Mouse (Mus musculus): ENCODE results near the gene Ctu2. TPM values are rescaled to one million over a fixed set of nuclear protein-coding genes. Genes with fewer than 3 reads are reported as not detected.

The Ctu2 gene
- polyA plus RNA-seq, 1 experiment, result 21.8 TPM

DNA sequence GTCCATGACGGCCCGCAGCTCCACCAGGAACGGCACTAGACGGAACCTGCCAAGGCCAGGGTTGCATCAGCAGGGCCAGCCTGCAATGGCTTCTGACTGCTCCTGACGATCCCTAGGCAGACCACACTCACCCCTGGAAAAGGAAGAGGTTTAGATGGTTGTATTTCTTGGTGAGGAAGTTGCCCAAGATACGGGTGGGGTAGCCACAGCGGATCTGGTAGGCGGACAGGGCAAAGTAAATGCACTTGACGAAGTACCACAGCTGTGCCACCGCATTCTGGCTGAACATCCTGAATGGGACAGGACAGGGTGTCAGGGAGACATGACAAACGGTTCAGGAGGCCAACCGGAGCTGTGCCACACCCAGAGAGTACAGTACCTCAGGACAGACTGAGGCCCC lies 8.9 kb downstream of the Ctu2 start:
- DNase-seq (ENCODE audit: low read depth), result no peak

DNA sequence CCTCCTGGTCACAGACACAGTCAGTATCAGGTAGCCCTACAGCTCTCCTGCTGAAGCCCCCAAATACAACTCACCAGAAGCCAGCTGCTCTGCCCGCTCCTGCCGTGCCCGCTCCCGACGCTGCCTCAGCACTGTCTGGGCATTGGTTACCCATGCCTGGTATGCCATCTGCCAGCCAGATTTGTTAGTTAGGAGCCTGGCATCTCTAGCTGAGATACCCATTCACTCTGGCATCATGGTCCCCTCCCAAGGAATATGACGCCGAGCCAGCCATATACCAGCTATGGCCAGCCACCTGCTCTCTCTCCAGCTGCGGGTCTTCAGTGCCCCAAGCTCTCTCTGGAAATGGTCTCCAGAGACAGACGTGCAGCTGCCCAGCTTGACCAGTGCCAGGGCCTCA lies 12.4 kb downstream of the Ctu2 start:
- no peak for DNase-seq (ENCODE audit: low read depth)

DNA sequence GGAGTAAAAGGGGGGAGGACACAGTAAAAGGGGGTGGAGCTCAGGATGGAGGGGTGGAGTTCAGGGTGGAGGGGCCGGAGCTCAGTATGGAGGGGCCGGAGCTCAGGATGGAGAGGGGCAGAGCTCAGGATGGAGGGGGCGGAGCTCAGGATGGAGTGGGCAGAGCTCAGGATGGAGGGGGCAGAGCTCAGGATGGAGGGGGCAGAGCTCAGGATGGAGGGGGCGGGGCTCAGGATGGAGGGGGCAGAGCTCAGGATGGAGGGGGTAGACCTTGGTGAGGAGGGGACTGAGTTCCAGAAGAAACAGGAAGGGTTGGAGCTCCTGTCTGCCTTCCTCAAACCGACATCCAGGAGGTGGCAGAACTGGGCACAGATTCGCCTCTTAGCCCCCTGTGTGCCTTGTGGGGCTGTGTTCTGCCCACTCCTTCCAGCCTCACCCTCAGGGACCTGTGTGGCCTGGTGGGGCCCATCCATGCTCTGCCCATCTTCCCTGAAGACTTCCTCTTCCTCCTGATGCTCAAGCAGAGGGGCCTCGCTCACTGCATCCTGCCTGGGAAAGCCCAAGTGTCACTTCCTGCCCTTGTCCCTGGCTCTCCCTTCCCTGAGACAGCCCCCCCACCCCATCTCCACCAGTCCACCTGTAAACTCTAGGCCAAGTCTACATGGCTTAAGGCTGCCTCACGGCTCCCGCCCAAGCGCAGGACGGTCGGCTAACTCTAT lies 21.2 kb downstream of the Ctu2 start:
- DNase-seq (ENCODE audit: low read depth), result no peak

DNA sequence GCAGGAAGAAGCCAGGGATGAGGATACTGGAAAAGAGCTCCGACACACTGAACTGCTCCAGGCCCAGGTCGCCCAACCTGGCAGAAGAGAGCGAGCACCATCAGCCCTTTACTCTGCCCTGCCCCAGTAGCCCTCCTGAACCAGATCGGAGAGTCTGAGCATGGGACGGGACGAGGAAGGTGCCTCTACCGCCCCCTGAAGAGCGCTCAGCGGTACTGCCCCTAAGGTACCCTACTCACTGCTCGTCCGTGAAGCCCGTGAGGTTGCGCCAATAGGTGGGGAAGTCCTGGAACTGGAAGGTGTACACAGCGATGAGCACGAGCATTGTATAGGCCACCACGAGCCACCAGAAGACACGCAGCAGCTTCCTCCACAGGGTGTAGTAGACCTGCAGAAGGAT lies 22.0 kb downstream of the Ctu2 start:
- no peak for DNase-seq (ENCODE audit: low read depth)

GRCm38 (mm10) chr8:122500856-122501255 lies 24.9 kb downstream of the Ctu2 start:
- DNase-seq (ENCODE audit: low read depth), result no peak

- no peak for DNase-seq (ENCODE audit: low read depth)
Measured at GRCm38 (mm10) chr8:122511552-122511951, 35.6 kb downstream of the Ctu2 start.

GRCm38 (mm10) chr8:122512392-122512791 lies 36.4 kb downstream of the Ctu2 start:
- DNase-seq (ENCODE audit: low read depth), result no peak

DNA sequence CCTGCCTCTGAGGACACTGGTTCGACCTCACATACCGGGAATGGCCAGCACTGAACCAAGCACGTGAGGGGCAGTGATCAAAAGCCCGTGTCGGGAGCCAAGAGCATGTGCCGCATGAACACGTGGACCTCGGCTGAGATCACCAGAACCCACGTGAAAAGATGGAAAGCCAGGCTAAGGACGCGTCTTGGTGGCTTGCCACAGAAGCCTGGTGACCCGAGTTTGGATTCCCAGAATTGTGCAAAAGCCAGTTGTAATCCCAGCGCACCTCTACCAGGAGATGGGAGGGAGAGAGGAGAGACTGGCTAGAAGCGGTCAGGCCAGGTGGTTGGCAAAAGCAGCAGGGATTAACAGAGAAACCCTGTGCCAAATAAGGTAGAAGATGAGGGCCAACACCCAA lies 39.8 kb downstream of the Ctu2 start:
- DNase-seq (ENCODE audit: low read depth), result no peak

GRCm38 (mm10) chr8:122517541-122518190 lies 41.7 kb downstream of the Ctu2 start:
- no peak for DNase-seq (ENCODE audit: low read depth)

DNA sequence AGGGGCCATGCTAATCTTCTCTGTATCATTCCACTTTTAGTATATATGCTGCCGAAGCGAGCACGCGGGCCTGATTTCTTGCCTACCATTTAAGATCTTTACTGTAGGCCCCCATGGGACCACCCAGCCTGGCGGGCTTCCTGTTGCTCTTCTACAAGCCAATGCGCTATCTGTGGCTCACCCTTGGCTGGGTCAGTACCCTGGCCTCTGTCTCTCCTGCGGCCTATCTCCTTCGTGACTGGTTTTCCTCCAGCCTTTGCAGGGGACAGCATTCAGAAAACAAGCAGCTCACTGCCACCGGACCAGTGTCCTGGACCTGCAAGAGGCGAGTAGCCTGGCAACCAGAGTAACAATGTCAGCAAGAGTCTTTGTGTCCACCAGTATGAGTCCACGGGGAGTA lies 44.7 kb downstream of the Ctu2 start:
- DNase-seq (ENCODE audit: low read depth), result no peak

DNA sequence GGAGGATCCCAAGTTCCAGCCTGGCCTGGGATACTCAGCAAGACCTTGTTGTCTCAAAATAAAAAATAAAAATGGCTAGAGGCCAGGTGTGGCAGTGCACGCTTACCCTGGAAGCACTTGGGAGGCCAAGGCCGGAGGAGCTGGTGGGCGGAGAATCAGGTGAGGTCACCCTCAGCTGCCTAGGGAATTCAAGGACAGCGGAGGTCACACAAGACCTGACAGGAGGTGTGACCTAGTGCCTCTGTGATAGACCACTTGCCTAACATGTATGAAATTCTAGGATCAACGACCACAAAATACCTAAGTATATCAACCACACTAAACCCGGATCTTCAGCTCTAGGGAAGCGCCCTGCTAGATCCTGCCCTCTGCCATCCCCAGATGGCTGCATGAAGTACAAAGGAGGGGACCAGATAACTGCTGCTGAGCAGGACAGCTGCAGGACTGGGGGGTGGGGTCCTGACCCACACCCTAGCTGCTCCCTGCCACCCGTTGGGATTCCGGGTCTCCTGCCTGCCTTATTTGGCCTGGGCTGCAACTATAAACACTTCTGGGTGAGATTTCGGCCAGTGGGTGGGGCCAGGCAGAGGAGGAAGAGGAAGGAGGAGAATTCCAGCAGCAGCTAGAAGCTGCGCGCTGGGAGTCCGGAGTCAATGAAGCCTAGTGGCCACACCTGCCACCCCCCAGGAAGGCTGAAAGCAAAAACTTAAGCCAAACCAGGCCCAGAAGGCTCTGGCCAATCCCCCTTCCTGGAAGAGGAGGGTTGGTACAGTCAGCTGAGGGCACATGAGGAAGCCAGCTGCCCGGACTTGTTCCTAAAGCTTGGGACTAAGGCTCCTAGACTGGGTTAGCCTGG lies 47.1 kb downstream of the Ctu2 start:
- no peak for DNase-seq (ENCODE audit: low read depth)

DNA sequence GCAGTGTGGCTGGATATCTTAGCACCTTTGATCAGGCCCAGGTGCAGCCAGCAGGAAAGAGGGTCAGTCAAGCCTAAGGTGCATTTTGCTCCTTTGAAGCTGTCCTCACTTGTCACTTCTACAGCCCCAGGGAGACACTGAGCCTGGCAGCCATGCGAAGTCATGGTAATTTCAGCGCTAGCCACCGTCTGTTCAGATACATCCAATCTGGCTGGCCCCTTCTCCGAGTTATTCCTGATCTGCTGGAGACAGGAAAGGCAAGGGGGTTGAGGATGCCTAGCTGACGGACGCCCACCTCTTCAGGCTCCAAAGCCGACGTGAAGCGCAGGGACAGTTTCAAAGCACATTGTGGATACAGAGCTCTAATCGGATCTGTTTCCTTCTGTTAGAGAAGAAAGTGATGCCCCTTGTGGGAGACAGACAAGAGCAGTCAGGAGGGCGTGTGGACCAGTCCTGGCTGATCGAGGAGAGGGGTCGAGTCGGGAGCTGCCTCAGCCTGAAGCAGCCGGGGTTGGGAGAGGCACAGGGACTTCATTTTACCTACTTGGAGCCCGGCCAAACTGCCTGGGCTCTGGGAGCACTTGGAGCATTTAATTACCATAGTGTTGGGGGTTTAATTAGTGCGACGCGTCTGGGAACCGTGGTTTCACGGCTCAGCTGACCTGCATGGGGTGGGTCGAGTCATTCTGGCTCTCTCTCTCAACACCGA lies 47.9 kb downstream of the Ctu2 start:
- DNase-seq (ENCODE audit: low read depth), result no peak

GRCm38 (mm10) chr8:122524506-122524905 lies 48.6 kb downstream of the Ctu2 start:
- DNase-seq (ENCODE audit: low read depth), result no peak

GRCm38 (mm10) chr8:122525004-122525403 lies 49.1 kb downstream of the Ctu2 start:
- no peak for DNase-seq (ENCODE audit: low read depth)

DNA sequence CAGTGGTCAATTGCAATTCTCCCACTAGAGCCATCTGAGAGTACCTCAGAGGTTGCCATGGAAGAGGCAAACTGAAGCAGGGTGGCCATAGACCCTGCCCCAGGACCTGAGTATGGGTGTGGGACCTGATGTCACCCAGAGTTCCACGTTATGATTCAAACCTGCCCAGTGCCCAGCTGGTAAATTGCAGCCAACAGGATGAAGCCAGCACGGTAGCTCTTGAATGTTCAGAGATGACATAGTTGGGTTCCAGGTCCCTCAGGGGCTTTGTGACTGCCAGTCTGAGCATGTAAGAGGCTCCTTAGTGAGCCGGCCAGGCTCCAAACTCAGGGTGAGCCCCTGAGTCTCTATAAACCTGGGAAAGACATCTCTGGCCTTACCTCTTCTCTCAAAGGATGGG lies 50.1 kb downstream of the Ctu2 start:
- DNase-seq (ENCODE audit: low read depth), result no peak

DNA sequence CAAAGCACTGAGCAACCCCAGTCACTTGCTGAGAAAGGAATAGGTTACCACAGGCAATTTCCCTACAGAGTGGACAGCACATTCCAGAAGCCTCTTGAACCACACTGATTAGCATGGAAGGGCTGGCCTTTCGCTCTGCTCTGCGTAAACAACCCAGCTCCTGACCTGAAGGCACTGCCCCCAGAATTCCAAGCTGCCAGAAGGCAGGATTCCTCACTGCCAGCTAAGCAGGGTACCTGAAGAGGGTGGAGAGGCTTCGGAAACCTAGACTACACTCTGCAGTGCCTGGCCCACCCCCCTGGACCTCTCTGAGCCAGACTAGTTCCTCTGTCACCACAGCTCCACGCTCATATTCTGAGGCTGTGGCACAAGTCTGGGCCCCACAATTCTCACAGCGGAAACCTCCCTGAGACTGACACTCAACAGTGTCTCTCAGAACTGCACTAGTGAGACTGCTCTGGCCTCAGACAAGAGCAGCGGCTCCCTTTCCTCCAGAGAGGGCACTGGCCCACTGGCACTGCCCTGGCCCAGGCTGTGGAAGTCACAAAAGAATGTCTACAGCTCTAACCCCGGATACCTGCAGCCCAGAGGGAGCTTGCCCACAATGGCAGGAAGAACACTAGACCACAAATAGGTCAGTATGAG lies 50.7 kb downstream of the Ctu2 start:
- DNase-seq (ENCODE audit: low read depth), result no peak

- DNase-seq (ENCODE audit: low read depth), result no peak
Measured at GRCm38 (mm10) chr8:122527937-122528336, 52.0 kb downstream of the Ctu2 start.

DNA sequence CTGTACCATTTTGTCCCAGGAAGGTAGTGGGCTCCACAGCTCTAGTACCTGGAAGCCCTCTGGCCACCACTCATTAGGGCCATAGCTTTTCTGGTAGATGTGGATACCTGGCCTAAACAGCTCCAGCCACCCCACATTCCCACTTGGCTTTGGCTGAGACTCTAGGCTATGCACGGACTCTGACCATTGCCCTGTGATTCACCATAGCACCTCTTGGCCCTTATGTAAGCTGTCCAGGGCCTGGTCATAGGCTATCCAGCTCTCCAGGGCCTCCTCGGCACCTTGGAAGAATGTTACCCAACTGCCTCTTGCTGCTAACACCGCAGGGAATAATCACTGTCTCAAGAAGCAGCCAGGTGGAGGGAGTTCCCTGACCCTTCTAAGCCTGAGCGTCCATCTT lies 53.2 kb downstream of the Ctu2 start:
- DNase-seq (ENCODE audit: low read depth), result no peak

GRCm38 (mm10) chr8:122531312-122531711 lies 55.4 kb downstream of the Ctu2 start:
- no peak for DNase-seq (ENCODE audit: low read depth)
